Mouse (Mus musculus) B cell, adult 2 months (primary cell): ENCODE data around the gene Gtf2a2.

Source experiments
- DNase-seq, 2 experiments: peaks; one replicate each; pipeline ENCODE4 v3.0.0; 2022

Gene Gtf2a2

GRCm38 (mm10) chr9:70069961-70070435, 57.6 kb downstream of the Gtf2a2 start:
- DNase-seq: no peak

- no peak for DNase-seq
Observed at GRCm38 (mm10) chr9:70072387-70072786, 60.0 kb downstream of the Gtf2a2 start.
